Mouse (Mus musculus): Measurements from ENCODE around the gene Intu.

Gene Intu

DNA sequence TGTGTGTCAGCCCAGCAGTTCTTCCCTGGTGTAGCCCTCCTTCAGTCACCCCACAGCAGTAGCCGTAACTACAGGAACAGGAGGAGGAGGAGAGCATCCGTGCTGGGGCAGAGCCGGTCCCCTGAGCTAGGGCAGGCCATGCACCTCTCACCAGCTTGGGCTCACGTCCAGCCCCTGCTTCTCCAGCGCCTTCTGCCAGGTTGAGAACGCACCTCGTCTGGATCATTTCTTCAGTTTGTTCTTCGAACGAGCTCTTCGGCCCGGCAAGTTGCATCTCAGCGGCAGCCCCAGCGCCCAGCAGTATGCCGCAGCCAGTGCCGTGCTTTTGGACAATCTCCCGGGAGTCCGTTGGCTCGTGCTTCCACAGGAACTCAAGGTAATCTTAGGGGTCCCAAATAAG, 152.1 kb downstream of the Intu start:
- no peak for DNase-seq (ENCODE audit: low read depth)

DNA sequence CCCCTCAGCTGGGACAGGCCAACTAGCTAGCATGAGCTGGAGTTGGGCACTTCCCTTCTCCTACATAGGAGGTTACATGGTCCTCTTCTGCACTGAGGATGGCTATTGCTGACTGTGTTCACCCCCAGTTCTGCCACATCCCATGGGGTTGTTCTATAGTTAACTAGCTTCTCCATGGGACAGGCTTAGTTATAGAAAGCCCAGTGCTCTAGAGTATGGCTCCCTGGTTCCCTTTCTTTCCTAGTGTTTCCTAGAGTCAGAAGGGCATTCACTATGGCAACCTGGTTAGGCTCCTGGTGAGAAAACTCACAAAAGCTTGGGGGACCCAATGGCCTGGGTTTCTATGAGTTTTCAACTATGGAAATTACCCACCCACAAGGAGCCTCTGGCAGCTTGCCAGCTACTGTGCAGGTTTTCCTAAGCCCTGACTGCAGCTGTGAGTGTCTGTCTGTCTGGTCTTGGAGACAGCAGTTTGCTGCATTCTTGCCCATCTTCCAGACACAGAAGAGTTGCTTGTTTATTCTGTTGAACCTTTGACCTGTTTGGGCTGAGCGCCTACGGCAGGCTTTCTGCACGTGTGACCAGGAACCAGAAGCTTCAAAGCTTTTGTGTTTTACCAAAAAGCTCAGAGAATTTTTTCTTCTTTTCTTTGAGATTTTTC, 154.9 kb downstream of the Intu start:
- no peak for DNase-seq (ENCODE audit: low read depth)

DNA sequence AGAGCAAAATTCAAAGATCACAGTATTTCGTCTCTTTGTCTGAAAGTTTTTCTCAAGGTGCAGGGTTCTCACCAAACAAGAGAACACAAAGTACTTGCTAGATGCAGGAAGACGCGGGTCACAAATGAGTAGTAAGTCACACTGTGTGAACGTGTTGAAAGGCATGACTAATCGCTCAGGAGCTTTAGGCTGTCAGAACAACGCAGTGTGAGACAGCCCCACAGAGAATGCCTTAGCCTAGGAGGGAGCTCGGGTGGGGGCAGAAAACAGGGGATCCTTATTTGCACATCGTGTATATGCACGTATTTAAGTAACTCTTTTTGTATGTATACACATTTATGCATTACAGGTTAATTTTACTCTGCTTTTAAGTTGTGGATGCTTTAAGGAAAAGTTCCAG, 155.8 kb downstream of the Intu start:
- no peak for DNase-seq (ENCODE audit: low read depth)

DNA sequence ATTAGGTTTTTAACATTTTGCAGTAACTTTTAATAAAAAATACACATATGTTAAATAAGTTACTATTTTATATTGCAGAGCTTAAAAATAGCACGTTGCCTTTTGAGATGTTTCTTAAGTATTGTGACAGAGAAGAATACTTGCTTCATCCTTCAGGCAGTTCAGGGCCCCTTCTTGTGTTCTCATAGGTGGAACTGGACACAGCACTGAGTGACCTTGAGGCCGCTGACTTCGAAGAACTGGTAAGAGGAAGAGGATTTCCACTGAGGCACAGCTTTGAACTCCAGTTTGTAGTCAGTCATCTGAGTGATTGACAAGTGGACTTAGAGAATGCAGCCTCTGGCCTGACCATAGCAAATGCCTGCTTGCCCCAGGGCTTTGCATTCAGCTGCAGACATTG, 156.5 kb downstream of the Intu start:
- DNase-seq (ENCODE audit: low read depth) = no peak

DNA sequence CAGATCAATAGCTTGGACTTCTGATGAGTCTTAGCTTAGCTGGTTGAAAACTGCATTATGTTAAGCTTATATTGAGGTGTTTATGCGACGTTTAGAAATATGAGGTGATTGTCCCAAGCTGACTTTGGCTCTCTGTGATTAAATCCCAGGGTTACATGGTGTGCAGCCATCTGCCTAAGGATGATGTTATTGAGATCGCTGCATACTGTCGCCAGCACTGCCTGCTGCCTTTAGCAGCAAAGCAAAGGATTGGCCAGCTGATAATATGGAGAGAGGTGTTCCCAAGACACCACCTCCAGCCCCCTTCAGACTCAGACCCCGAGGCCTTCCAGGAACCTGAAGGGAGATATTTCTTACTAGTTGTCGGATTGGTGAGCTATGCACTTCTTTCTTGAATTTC, 160.5 kb downstream of the Intu start:
- DNase-seq (ENCODE audit: low read depth) = no peak

DNA sequence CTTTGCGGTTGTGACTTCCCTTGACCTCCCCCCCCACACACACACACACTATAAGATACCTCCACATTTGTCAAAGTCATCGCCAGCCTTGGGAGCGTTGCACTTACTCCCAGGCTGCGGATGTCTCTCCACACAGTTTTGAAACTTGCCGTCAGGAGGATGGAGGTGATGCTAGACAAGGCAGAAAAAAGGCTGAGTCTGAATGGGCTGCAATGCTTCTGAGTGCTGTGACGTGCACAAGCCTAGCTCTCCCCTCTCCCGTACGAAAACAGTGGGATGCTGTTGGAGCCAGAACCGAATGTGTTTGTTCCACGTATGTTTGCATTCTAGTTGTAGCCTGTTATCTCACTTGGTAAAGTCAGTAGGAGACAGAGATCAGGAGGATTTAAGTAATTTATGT, 162.3 kb downstream of the Intu start:
- DNase-seq (ENCODE audit: low read depth) = no peak

DNA sequence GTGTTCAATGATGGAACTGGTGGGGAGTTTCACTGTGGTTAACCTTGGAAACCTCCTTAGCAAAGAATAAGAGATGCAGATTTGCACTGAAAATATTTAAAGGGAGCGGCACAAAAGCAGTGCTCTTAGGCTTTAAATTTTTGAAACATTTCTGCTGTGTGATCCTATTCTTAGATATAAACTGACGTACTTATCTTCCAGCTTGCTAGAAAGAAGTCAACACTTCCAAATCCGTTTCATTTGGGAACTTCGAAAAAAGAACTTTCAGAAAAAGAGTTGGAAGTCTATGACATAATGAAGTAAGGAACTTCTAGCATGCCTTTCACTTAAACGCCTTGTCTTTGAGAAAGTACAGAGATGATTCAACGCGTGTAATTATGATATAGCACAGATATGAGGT, 162.9 kb downstream of the Intu start:
- DNase-seq (ENCODE audit: low read depth) = no peak

DNA sequence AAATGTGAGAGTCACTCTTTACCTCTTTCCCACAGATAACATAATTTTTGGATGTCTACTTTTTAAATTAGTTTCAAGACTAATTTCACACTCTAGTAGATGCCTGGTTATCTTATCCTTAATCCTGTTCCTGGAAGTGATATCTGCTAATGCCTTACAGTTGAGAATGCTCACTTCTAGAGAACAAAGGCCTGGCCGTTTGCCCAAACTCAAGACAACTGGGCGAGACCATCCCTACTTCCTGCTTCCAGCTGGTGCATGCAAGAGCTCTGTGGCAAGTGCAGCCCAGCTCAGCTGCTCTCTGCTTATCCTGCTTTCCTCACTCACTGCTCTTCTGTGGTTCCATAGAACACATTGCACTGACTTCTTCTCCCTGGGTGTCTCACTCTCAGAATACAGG, 163.4 kb downstream of the Intu start:
- no peak for DNase-seq (ENCODE audit: low read depth)

DNA sequence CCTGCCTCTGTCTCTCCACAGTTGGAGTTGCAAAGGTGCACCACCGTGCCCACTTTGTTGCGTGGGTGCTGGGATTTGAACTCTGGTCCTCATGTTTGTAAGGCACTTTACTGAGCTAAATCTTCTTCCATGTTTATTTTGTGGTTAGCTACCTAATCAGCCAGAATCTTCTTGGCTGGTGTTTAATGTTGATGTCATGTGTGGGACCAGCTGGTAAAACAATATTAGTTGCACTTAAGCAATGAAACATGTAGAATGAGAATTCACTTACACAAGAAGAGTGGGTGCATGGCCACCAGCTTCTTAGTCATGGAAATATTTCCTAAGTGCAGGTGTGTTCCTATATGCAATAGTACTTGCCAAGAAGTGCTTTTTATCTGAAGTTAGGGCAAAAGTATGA, 164.1 kb downstream of the Intu start:
- no peak for DNase-seq (ENCODE audit: low read depth)

DNA sequence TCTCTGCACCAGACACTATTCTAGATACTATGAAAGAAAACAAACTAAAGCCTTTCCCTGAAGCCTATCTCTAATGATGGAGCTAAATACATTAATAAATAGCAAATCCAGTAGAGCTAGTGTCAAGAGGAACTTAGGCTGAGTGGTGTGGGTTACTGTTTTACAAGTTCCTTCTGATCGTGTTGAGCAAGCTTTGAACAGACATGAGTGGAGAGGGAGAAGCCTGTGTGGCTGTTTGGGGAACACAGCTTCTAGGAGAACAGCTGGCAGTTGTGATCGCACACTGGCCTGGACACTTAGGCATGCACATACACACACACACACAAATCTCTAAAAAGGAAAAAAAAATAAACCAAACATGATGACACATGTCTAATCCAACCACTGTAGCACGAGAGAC, 167.7 kb downstream of the Intu start:
- no peak for DNase-seq (ENCODE audit: low read depth)

DNA sequence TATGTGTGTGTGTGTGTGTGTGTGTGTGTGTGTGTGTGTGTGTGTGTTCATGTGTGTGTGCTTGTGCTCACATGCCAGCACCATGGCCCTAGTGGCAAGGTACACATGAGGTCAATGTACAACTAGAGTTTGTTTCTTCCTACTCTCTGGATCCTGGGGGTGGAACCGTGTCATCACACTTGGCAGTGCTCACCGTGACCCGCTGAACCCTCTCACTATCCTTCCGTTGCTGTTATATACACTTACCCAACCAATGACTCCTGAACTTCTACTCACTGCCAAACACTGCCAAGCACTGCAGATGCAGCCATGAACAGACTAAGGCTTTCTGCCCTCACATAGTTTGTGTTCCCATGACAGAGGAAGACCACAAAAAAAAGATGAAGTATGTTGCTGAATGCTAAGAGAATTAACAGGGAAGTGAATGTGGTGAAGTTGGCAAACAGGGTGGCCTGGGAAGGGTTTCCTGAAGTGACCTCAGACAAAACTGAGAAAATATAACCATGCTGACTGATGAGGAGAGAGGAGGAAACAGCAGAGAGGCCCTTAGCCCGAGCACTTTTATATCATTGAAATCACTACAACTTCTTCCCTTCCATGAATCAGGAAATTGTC, 173.8 kb downstream of the Intu start:
- DNase-seq (ENCODE audit: low read depth) = no peak

DNA sequence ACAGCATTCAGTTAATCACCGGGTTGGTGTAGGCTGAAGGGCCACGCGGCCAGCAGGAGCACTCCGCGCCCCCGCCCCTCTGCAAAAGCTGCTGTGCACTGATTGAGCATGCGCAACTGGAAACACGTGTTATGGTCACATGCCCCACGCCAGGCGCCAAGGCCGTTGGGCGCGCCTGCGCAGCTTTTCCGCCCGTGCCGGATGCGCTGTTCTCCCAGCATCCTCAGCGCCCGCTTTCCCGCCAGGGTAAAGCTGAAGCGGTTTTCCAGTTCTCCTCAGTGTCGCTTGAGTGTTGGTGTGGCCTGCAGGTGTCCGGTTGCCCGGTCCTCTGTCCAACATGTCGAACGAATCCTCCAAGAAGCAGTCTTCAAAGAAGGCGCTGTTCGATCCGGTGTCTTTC, 177.6 kb downstream of the Intu start, which contains the start of gene Slc25a31:
Slc25a31 (plus strand) TSS at position 201 of the 400 bp plus-strand sequence.
- no peak for DNase-seq (ENCODE audit: low read depth)

DNA sequence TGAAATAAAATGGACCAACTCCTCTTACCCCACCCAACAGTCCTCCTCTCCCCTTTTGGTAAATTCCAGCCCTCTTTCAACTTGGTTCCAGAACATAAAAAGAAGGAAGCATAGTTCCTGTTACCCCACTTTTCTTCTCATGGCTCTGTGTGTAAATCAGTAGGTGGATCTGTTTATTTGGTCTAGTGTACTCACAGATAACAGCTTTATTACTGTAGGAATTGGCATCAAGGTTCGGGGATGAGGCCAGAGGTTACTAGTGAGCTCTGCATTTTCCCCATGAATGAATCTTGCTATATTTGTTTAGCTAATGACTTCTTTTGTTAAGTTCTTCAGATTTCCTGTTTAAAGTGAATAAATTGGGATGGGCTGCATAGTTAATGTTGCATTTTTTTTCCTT, 185.0 kb downstream of the Intu start:
- DNase-seq (ENCODE audit: low read depth) = no peak

DNA sequence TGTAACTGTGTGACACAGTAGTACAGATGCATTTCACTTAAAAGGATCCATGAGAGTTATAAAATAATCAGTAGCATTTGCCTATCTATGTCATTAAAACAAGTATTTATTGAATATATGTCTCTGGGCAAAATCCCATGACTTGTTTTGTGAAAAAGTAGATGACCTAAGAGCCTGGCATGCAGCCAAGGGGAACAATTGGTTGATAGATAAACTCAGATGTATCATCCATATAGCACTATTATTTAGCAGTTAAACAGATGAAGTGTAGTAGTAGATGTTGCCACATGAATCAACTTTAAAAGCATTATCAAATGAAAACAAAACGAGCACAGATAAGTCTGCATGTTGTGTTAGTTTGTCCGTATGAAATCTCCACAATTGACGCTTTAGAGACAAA, 187.9 kb downstream of the Intu start:
- DNase-seq (ENCODE audit: low read depth) = no peak

DNA sequence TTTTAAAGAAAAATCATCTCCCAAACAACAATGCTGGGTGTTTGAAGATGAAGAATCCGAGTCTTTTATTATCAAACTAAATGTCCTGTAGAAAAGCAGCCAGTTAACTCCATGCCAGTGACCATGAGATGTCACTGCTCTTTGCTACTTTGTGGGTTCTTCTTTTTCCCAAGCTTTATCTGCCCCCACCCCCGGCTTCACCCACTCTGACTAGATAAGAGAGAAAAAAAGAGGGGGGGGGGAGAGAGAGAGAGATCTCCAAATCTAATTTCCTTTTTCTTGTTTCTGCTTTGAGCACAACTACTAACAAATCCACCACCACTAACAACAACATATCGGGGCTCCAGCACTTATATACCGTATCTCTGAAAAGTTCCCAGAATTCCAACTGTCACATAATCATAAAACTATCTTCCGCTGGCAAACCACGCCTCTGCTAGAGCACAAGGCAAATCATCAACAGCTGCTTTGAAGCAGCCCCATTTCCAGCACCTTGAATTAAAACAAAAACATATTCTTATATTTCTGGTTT, 207.4 kb downstream of the Intu start:
- DNase-seq (ENCODE audit: low read depth) = no peak

DNA sequence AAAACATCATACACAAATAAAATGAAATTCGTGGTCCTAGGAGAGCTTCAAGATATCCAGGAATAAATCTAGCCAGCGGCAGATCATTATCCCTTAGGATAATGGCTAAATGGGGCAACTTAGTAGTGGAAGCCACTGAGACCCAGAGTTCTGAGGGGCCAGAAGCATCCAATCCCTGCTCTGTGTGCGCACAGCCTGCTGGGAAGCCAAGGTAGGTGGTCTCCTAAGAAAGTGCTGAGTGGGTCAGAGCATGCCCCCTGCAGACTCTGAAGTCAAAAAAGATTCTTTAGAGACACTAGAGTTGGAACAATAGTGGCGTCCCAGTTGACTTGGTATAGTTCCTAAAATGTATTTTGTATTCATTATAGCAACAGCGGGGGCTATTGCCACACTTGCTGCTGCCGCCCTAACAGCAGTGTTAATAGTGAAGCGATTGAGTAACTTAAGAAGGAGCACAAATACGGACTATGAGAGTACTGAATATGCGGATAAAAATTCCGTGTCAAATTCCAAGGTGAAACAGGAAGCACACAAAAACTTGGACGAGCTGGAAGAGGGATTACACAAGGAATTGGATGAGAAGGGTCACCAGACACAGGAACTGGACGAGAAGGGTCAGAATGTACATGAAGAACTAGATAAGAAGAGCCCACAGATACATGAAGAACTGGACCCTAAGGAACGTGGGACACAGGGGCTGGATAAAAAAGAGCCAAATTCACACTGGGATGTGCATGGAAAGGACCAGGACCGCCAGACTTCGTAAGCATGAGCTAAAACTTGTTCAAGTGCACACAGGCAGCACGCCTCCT, 213.1 kb downstream of the Intu start, which contains the start of gene Hspa4l:
Hspa4l (plus strand) TSS at position 472 of the 812 bp plus-strand sequence.
- DNase-seq (ENCODE audit: low read depth) = no peak

DNA sequence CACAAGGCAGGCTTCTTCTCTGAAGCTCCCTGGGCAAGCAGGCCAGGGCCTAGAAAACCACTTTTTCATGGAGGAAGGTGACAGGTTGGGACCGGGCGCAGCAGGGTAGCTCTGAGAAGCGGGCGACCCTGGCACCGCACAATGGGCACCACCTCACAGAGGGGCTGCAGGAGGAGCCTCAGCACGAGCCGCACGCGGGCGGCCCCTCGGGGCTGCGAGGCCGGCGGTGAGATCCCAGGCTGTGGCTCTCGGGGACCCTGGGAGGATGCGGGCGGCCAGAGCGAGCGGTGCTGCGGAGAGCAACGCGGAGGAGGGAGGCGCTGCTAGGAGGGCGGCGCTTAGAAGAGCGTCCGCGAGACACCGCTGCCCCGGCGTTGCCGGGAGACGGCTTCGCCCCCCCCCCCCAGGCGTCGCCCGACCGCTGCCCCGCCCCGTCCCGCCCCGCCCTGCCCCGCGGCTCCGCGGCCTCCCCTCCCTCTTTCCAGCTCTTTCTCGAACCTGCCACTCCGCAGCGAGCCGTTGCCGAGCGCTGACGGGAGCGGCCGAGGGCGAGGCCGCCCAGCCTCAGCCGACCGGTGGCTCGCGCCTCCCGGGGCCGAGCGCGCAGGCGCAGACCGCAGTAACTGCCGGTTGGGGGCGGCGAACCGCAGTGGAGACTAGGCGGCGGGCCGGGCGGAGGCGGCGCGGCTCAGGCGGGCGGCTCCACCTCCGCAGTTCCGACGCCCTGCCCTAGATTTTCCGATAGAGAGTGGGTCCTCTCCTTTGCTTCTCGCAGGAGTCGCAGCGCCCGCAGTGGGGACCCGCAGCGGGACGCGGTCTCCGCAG, 214.0 kb downstream of the Intu start:
- DNase-seq (ENCODE audit: low read depth) = peak; percentile 93

DNA sequence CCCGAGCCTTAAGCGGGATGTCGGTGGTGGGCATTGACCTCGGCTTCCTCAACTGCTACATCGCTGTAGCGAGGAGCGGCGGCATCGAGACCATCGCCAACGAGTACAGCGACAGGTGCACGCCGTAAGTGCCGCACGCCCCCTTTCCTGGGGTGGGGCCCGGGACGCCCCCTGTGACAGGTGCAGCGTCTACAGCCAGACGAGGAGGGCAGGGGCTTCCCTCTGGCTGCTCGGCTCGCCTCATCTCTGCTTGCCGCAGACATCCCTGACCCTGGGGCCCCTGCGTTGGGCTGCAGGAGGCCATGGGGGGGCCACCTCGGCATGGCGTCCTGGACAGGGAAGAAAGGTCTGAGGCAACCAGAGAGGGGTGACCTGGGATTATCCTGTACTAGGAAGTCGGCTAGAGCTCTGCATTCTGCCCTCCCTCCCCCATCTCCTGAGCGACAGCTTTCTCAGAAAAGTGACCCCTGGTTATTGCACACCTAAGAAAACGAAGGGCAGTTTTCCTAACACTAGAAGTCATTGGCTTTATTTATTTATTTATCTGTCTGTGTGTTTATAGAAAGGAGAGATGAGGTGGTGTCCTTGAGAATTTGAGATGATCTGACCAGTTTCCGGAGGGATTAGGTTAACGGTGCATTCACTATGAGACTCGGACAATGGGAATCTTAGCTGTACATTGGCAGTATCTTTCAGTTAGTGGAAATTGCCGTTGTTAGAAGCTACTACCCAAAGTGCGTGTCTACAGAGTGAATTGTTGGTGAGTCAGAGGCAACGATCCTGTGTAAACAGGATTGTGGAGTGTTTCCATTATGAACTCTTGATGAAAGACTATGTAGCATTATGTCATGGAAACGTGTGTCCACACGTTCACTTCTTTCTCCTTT, 214.8 kb downstream of the Intu start:
- DNase-seq (ENCODE audit: low read depth) = peak; percentile 66

Data from induced T-regulatory cell, adult 2 months (primary cell).